Mouse (Mus musculus): ENCODE results near the gene Lrrc28. TPM values are rescaled to one million over a fixed set of nuclear protein-coding genes. Genes with fewer than 3 reads are reported as not detected.
"Not testable (repeated sequence)": the region's sequence is repeated elsewhere in the genome, so short reads cannot be mapped to it uniquely, and the experiment has no call there.

Gene Lrrc28
- polyA plus RNA-seq, 1 experiment from 2014 or later: 19.5 TPM

- Histone ChIP-seq H3K9me3 (replicated peaks) (no peaks in the 10 kb centered on the region), H3K27me3 (ENCODE audit: low read depth, poor library complexity, severe bottlenecking) (no peaks in the 10 kb centered on the region), H3K36me3 (no peaks in the 10 kb centered on the region), H3K4me1 (peaks cover 7% of the 10 kb centered on the region), H3K27ac (replicated peaks) (no peak overlapping the region), H3K4me3 (no peak overlapping the region)
- DNase-seq (ENCODE audit: low spot score): no peak
- 70% methylated on average over 6 of the region's 6 CpGs for WGBS
Observed at GRCm38 (mm10) chr7:67543641-67544040, 101.4 kb downstream of the Lrrc28 start.

- DNase-seq (ENCODE audit: low spot score): no peak
- Histone ChIP-seq H3K4me1 (0 out of 2 replicates have a peak, but pooled peaks cover 5% of the 10 kb centered on the region), H3K4me3 (no peak overlapping the region), H3K36me3 (no peaks in the 10 kb centered on the region), H3K27ac (replicated peaks) (no peak overlapping the region), H3K27me3 (ENCODE audit: low read depth, poor library complexity, severe bottlenecking) (no peaks in the 10 kb centered on the region), H3K9me3 (replicated peaks) (no peaks in the 10 kb centered on the region)
- 91% methylated on average over 11 of the region's 11 CpGs for WGBS
Observed at GRCm38 (mm10) chr7:67536588-67537372, 108.3 kb downstream of the Lrrc28 start.

GRCm38 (mm10) chr7:67535941-67536340, 109.1 kb downstream of the Lrrc28 start:
- no peaks in the 10 kb centered on the region for H3K9me3 ChIP-seq (replicated peaks)
- no peak overlapping the region for H3K27ac ChIP-seq (replicated peaks)
- peaks cover 6% of the 10 kb centered on the region for H3K4me1 ChIP-seq
- no peaks in the 10 kb centered on the region for H3K36me3 ChIP-seq
- no peaks in the 10 kb centered on the region for H3K27me3 ChIP-seq (ENCODE audit: low read depth, poor library complexity, severe bottlenecking)
- H3K4me3 ChIP-seq: no peak overlapping the region
- DNase-seq (ENCODE audit: low spot score): no peak
- 92% methylated on average over 4 of the region's 4 CpGs for WGBS

GRCm38 (mm10) chr7:67530981-67531380, 114.1 kb downstream of the Lrrc28 start:
- H3K9me3 ChIP-seq (replicated peaks): no peaks in the 10 kb centered on the region
- no peaks in the 10 kb centered on the region for H3K27me3 ChIP-seq (ENCODE audit: low read depth, poor library complexity, severe bottlenecking)
- H3K27ac ChIP-seq (replicated peaks): no peak overlapping the region
- H3K4me1 ChIP-seq: peaks cover 4% of the 10 kb centered on the region
- H3K4me3 ChIP-seq: no peak overlapping the region
- DNase-seq (ENCODE audit: low spot score): no peak
- H3K36me3 ChIP-seq: no peaks in the 10 kb centered on the region
- 77% methylated on average over 2 of the region's 2 CpGs for whole genome bisulfite sequencing

GRCm38 (mm10) chr7:67529381-67529780, 115.7 kb downstream of the Lrrc28 start:
- WGBS: 89% methylated on average over 6 of the region's 6 CpGs

GRCm38 (mm10) chr7:67528821-67529221, 116.2 kb downstream of the Lrrc28 start:
- Histone ChIP-seq H3K27ac (replicated peaks) (no peak overlapping the region), H3K9me3 (replicated peaks) (no peaks in the 10 kb centered on the region), H3K36me3 (no peaks in the 10 kb centered on the region), H3K4me3 (no peak overlapping the region), H3K27me3 (ENCODE audit: low read depth, poor library complexity, severe bottlenecking) (no peaks in the 10 kb centered on the region), H3K4me1 (peaks cover 6% of the 10 kb centered on the region)
- WGBS: 94% methylated on average over 18 of the region's 18 CpGs
- no peak for DNase-seq (ENCODE audit: low spot score)

More at GRCm38 (mm10) chr7:67529381-67529780, 115.7 kb downstream of the Lrrc28 start:
- Histone ChIP-seq H3K4me3 (no peak overlapping the region), H3K4me1 (peaks cover 4% of the 10 kb centered on the region), H3K27me3 (ENCODE audit: low read depth, poor library complexity, severe bottlenecking) (no peaks in the 10 kb centered on the region), H3K27ac (replicated peaks) (no peak overlapping the region), H3K9me3 (replicated peaks) (no peaks in the 10 kb centered on the region), H3K36me3 (no peaks in the 10 kb centered on the region)
- no peak for DNase-seq (ENCODE audit: low spot score)

- H3K27ac ChIP-seq (replicated peaks): no peak overlapping the region
- WGBS: 90% methylated on average over 10 of the region's 10 CpGs
- peaks cover 12% of the 10 kb centered on the region for H3K4me1 ChIP-seq
Observed at GRCm38 (mm10) chr7:67528063-67528811, 116.8 kb downstream of the Lrrc28 start.

GRCm38 (mm10) chr7:67525886-67526580, 119.0 kb downstream of the Lrrc28 start:
- H3K4me3 ChIP-seq: no peak overlapping the region
- H3K9me3 ChIP-seq (replicated peaks): no peaks in the 10 kb centered on the region
- no peak for DNase-seq (ENCODE audit: low spot score)
- peaks cover 15% of the 10 kb centered on the region for H3K4me1 ChIP-seq
- H3K36me3 ChIP-seq: no peaks in the 10 kb centered on the region
- no peak overlapping the region for H3K27ac ChIP-seq (replicated peaks)
- H3K27me3 ChIP-seq (ENCODE audit: low read depth, poor library complexity, severe bottlenecking): no peaks in the 10 kb centered on the region
- WGBS: 96% methylated on average over 3 of the region's 3 CpGs

More at GRCm38 (mm10) chr7:67528063-67528811, 116.8 kb downstream of the Lrrc28 start:
- no peaks in the 10 kb centered on the region for H3K27me3 ChIP-seq (ENCODE audit: low read depth, poor library complexity, severe bottlenecking)
- no peak overlapping the region for H3K4me3 ChIP-seq
- no peak for DNase-seq (ENCODE audit: low spot score)
- no peaks in the 10 kb centered on the region for H3K9me3 ChIP-seq (replicated peaks)
- no peaks in the 10 kb centered on the region for H3K36me3 ChIP-seq

- H3K9me3 ChIP-seq (replicated peaks); H3K27ac ChIP-seq (replicated peaks); DNase-seq (ENCODE audit: low spot score); H3K4me3 ChIP-seq; H3K27me3 ChIP-seq (ENCODE audit: low read depth, poor library complexity, severe bottlenecking); H3K36me3 ChIP-seq: not testable (repeated sequence)
- WGBS: 91% methylated on average over 8 of the region's 8 CpGs
- H3K4me1 ChIP-seq: peaks cover 11% of the 10 kb centered on the region
Observed at GRCm38 (mm10) chr7:67524069-67524468, 121.0 kb downstream of the Lrrc28 start.

GRCm38 (mm10) chr7:67523400-67523799, 121.7 kb downstream of the Lrrc28 start:
- Histone ChIP-seq H3K4me1 (peaks cover 11% of the 10 kb centered on the region), H3K36me3 (no peaks in the 10 kb centered on the region), H3K27ac (replicated peaks) (no peak overlapping the region), H3K9me3 (replicated peaks) (no peaks in the 10 kb centered on the region), H3K4me3 (no peak overlapping the region), H3K27me3 (ENCODE audit: low read depth, poor library complexity, severe bottlenecking) (no peaks in the 10 kb centered on the region)
- no peak for DNase-seq (ENCODE audit: low spot score)
- WGBS: 66% methylated on average over 7 of the region's 7 CpGs

GRCm38 (mm10) chr7:67521731-67522130, 123.3 kb downstream of the Lrrc28 start:
- peaks cover 11% of the 10 kb centered on the region for H3K4me1 ChIP-seq
- not testable (repeated sequence) for H3K4me3 ChIP-seq; DNase-seq (ENCODE audit: low spot score); H3K27ac ChIP-seq (replicated peaks); H3K36me3 ChIP-seq; H3K9me3 ChIP-seq (replicated peaks); H3K27me3 ChIP-seq (ENCODE audit: low read depth, poor library complexity, severe bottlenecking)
- 92% methylated on average over 5 of the region's 5 CpGs for WGBS

GRCm38 (mm10) chr7:67520959-67521358, 124.1 kb downstream of the Lrrc28 start:
- 79% methylated on average over 4 of the region's 4 CpGs for WGBS

More at GRCm38 (mm10) chr7:67520959-67521358, 124.1 kb downstream of the Lrrc28 start:
- no peak for DNase-seq (ENCODE audit: low spot score)
- H3K4me3 ChIP-seq: no peak overlapping the region
- H3K4me1 ChIP-seq: peaks cover 11% of the 10 kb centered on the region
- H3K9me3 ChIP-seq (replicated peaks): no peaks in the 10 kb centered on the region
- H3K27me3 ChIP-seq (ENCODE audit: low read depth, poor library complexity, severe bottlenecking): no peaks in the 10 kb centered on the region
- H3K27ac ChIP-seq (replicated peaks): no peak overlapping the region
- H3K36me3 ChIP-seq: no peaks in the 10 kb centered on the region
